Mouse (Mus musculus): ENCODE results near the gene 2210408I21Rik. TPM values are rescaled to one million over a fixed set of nuclear protein-coding genes. Genes with fewer than 3 reads are reported as not detected.

Gene 2210408I21Rik
- total RNA-seq, 2 experiments from 2014 or later: 19.8 to 21.3 TPM

DNA sequence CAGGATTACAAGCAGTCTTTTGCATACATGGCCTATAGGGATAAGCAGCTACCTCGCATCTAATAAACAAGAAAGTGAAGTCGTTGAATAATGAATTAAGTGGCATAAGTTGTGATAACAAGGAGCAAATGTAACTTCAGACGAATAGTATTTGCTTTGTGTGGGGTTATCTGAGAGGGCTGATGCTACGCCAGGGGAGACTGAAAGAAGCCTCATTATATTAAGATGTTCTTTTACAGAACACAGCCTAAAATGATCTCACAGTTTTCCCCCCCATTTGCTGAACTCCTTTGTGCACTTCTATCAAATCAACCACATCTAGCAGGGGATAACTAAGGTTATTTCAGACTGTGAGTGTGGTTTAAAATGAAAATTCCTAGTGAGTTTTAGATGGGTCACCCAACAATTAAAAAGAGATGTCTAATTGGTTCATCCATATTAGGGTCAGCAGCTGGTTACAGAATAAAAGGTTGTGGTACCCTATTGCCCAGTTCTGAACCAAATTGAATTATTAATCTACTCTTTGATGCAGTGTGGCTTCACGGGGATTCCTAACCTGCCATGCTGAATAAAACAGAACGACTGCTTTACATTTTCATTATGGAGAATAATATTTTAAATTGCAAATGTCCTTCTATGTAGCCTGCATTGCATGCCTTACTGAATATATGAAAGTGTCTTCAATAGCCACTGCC is 343.2 kb downstream of the 2210408I21Rik start:
- no peak for DNase-seq (ENCODE audit: low spot score in 2 of 2)

GRCm38 (mm10) chr13:77489938-77490651 is 354.8 kb downstream of the 2210408I21Rik start:
- DNase-seq (ENCODE audit: low spot score in 2 of 2): no peak

DNA sequence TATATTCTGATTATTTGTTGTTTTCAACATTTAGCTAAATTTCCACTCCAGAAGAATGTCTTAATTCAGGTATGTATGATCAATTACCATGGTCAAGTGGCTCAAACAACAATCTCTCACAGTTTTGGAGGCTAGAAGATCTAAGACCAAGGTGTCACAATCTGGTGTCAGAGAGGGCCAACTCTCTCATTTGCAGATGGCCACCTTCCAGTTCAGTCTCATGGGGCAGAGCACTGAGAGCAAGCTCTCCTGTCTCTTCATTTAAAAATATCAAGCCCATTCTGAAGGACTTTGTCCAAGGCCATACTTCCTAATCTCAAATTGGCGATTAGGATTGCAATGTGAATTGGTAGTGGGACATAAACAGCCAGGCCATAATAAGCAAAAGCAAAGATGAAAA is 378.7 kb downstream of the 2210408I21Rik start:
- no peak for DNase-seq (ENCODE audit: low spot score in 2 of 2)

GRCm38 (mm10) chr13:77528960-77529699 is 393.8 kb downstream of the 2210408I21Rik start:
- no peak for DNase-seq (ENCODE audit: low spot score in 2 of 2)

DNA sequence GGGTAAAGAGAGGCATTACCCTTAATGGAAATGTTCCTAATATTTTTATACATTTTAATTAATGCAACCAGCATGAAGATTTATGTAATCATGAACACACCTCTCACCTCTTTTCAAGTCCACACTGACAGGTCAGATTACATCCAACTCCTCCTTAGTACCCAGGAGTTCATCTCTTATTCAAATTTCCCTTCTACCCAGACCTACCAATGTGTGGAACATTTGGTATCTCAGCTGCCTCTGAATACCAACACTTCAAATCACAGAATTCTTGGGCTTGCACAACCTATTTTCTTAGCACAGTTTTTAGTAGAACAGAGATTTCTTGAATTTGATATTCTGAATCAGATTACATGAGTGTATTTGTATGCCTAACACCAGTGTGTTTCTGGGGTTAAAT is 394.4 kb downstream of the 2210408I21Rik start:
- no peak for DNase-seq (ENCODE audit: low spot score in 2 of 2)

DNA sequence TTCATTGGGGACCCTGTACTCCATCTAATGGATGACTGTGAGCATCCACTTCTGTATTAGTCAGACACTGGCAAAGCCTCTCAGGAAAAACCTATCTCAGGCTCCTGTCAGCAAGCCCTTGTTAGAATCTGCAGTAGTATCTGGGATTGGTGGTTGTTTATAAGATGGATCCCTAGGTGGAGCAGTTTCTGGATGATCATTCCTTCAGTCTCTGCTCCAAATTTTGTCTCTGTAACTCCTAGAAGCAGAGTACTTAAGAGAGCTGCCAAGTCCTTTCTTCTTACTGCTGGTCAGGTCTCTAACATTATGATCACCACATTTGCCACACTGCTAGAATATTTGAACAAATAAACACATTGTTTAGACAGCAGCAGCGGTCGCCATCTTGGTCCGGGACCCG is 402.1 kb downstream of the 2210408I21Rik start:
- no peak for DNase-seq (ENCODE audit: low spot score in 2 of 2)

DNA sequence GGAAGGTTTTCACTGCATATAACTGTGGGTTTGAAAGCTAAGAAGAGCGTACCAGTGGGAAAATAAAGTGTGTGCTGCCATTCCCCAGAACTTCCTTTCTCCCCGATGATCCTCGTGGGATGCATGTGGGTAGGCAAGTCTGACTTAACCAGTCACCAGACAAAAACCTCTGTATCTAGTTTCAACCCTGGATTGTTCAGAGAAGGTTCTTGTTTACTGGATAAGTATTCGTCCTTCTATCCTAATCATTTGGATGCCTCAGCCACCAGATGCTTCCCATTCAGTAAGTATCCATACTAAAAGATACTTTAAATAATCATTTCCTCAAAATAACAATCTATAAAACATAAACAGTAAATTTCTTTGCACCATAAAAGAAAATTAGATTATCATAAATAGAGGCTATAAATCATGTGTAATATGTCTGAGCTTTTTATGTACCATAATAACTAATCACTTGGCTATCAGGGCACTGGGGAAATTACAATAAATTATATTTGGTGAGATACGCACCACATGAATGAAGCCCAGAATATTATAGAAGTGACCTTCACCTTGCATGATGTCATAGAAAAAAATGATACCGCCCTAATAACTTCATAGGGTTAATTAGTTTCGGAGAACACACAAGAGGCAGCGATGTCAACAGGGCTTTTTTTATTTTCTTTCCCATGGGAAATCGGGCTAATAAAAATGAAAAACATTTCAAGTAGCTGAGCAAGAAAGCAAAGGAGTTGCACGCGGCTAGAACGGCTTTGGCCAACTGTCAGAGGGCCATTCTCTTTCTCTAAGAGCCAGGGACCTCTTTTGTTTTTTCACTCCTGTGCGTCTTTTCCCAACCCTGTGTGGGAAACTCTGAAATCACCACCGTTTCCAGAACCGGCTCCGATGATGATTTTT is 412.4 kb downstream of the 2210408I21Rik start:
- DNase-seq (ENCODE audit: low spot score in 2 of 2): peak in 1 of 2 experiments; percentile 16

DNA sequence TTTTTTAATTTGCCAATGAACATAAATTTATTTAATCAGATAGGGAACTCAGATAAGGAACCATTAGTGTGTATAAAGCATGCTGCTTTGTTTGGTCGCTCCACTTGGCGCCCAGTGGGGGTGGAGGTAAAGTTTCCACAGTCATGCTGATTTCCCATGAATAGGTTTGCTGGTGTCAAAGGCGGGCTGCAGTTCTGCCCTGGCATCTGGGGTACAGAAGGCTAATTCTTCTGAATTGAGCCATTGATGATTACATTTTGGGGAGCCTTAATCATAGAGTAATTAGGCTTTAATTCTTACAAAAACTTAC is 413.0 kb downstream of the 2210408I21Rik start:
- peak in 1 of 2 experiments; percentile 16 for DNase-seq (ENCODE audit: low spot score in 2 of 2)

- no peak for DNase-seq (ENCODE audit: low spot score in 2 of 2)
Measured at GRCm38 (mm10) chr13:77548750-77549149, 413.4 kb downstream of the 2210408I21Rik start.

- DNase-seq (ENCODE audit: low spot score in 2 of 2): no peak
Measured at GRCm38 (mm10) chr13:77594011-77594410, 458.7 kb downstream of the 2210408I21Rik start.

DNA sequence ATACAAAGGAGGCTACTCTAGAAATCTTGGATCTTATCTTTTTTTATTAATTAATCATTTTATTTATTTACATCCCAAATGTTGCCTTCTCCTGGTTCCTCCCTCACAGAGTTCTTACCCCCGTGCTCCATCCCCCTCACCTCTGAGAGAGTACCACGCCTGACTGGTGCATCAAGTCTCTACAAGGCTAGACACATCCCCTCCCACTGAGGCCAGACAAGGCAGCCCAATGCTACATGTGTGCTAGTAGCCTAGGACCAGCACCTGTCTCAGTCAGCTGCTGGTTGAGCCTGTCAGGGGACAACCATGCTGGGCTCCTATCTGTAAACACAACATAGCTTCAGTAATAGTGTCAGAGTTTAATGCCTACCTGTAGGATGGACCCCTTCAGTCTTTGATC is 480.0 kb downstream of the 2210408I21Rik start:
- DNase-seq (ENCODE audit: low spot score in 2 of 2): no peak

Other genes starting within 250 kb of the 2210408I21Rik start
- gene Slf1, start 67 bp upstream of the 2210408I21Rik start, total RNA-seq (2021): 10 to 100 TPM; 23.2 to 24.1 TPM

Data from layer of hippocampus, postnatal 10 days (tissue).